ENCODE assay signal across 10 mouse cellular contexts in genomic region chr1:72876111-72876510, GRCm38 (mm10). TPM values are rescaled to one million over a fixed set of nuclear protein-coding genes. Genes with fewer than 3 reads are reported as not detected.
DNase-seq lines count a peak whose midpoint lies in the region; ATAC-seq and TF ChIP-seq lines count a peak whose summit lies in the region.
"Had no signal": no experiment of that assay in that cellular context is flagged by ENCODE, and none has a peak within 500 bp of the region (broad histone marks: within the 10 kb centered on the region; RNA-seq: fewer than 3 reads in every experiment).

No protein-coding gene starts in this region.

- TF ChIP-seq POLR2A in olfactory bulb, adult 2 months (IDR thresholded peaks at IDR 0.05; ENCODE audit: insufficient read depth, low read depth, low read length): no peak

- no peak overlapping the region for H3K9ac ChIP-seq in lung, embryonic 14.5 days
- H3K9ac ChIP-seq: liver, embryonic 14.5 days had no signal

- intact Hi-C loops in gastrocnemius, adult 2 months (cut with DNase I): loop anchor here (5.0 kb wide), 3 partner anchors 171 to 486 kb away; no protein-coding TSS in a partner anchor

- H3K9me3 ChIP-seq in lung, embryonic 14.5 days (ENCODE audit: low read depth, low read length): no peaks in the 10 kb centered on the region

- H3K4me3 ChIP-seq in gastrocnemius, adult 2 months: no peak overlapping the region
- H3K4me3 ChIP-seq in lung, embryonic 14.5 days (ENCODE audit: low read depth, low read length): no peak overlapping the region
- no peak overlapping the region for H3K4me3 ChIP-seq in olfactory bulb, adult 2 months (ENCODE audit: insufficient read depth, low read depth, low read length)

- H3K27me3 ChIP-seq in lung, embryonic 14.5 days (ENCODE audit: insufficient read depth, low read length): peaks cover 14% of the 10 kb centered on the region

- peaks cover 4% of the 10 kb centered on the region; the same call in 1 of the 2 replicates for H3K4me1 ChIP-seq in lung, embryonic 14.5 days (ENCODE audit: insufficient read depth)
- H3K4me1 ChIP-seq in olfactory bulb, adult 2 months (ENCODE audit: control insufficient read depth, insufficient read depth, low read length): peaks cover 23% of the 10 kb centered on the region

- peak; percentile 62 for TF ChIP-seq CTCF in gastrocnemius, adult 2 months (IDR thresholded peaks at IDR 0.05)
- peak; percentile 67 for TF ChIP-seq CTCF in lung, embryonic 14.5 days (IDR thresholded peaks at IDR 0.05; ENCODE audit: low read depth)
- TF ChIP-seq CTCF in olfactory bulb, adult 2 months (IDR thresholded peaks at IDR 0.05; ENCODE audit: insufficient read depth, low read depth, low read length): no peak

- DNase-seq in gastrocnemius, adult 2 months: no peak
- no peak for DNase-seq in gastrocnemius, postnatal 10 days
- peak; percentile 81 for DNase-seq in lung, embryonic 14.5 days
- no peak for DNase-seq in lung, postnatal 14 days
- DNase-seq in cerebellum, postnatal 36 days: peak; percentile 35 to 55
- DNase-seq in right cerebral cortex, adult 18-20 months: no peak
- no peak for DNase-seq in liver

- WGBS in lung, embryonic 14.5 days: 16% methylated on average over 3 of the region's 3 CpGs
- 20% methylated on average over 3 of the region's 3 CpGs for WGBS in olfactory bulb, adult 2 months

- peak overlapping the region; percentile 87 for H3K4me2 ChIP-seq in lung, embryonic 14.5 days

- no peaks in the 10 kb centered on the region for H3K36me3 ChIP-seq in lung, embryonic 14.5 days (ENCODE audit: insufficient read depth)

- no peak overlapping the region for H3K27ac ChIP-seq in gastrocnemius, adult 2 months
- no peak overlapping the region for H3K27ac ChIP-seq in lung, embryonic 14.5 days (ENCODE audit: low read depth)
- H3K27ac ChIP-seq in olfactory bulb, adult 2 months (ENCODE audit: insufficient read depth, low read depth, low read length): peak overlapping the region; percentile 53; the same call in 1 of the 2 replicates
- H3K27ac ChIP-seq: liver, embryonic 14.5 days had no signal

- ATAC-seq in lung, embryonic 14.5 days (ENCODE audit: insufficient read depth): no peak

RNA-seq across cellular contexts. Expression of gene Igfbp5, which starts 1.4 kb away (rescaled TPM):
- 100 to 1,000 TPM; 248 to 267 TPM for total RNA-seq in gastrocnemius, adult 2 months (2021)
- 100 to 1,000 TPM; 306 to 338 TPM for total RNA-seq in gastrocnemius, postnatal 10 days (2021)
- 48.5 and 51.8 TPM in 2 replicates for polyA plus RNA-seq in lung, embryonic 14.5 days (2014; fragmentation: Nextera tagmentation; extraction: Ambion mirVana)
- polyA plus RNA-seq in olfactory bulb, adult 2 months (2012; ENCODE audit: insufficient read depth, insufficient read length, low replicate concordance, missing spikeins): 101 and 111 TPM in 2 replicates

RNA-seq across cellular contexts. Expression of gene Igfbp2, which starts 51.8 kb away (rescaled TPM):
- not detected for total RNA-seq in gastrocnemius, adult 2 months (2021)
- 1 to 10 TPM; 7.0 to 8.3 TPM for total RNA-seq in gastrocnemius, postnatal 10 days (2021)
- polyA plus RNA-seq in lung, embryonic 14.5 days (2014; fragmentation: Nextera tagmentation; extraction: Ambion mirVana): 321 and 352 TPM in 2 replicates
- not detected in 2 replicates for polyA plus RNA-seq in olfactory bulb, adult 2 months (2012; ENCODE audit: insufficient read depth, insufficient read length, low replicate concordance, missing spikeins)
- total RNA-seq: neutrophil, adult 5-6 weeks had no signal

Comparison
In these comparisons a context has a peak if more than half of its experiments do, and no peak if none do; other contexts are left out.
1. DNase-seq: peak in lung, embryonic 14.5 days (single experiment) and cerebellum, postnatal 36 days (2 of 2); none in gastrocnemius, adult 2 months (single experiment), gastrocnemius, postnatal 10 days (single experiment), lung, postnatal 14 days (single experiment), right cerebral cortex, adult 18-20 months (single experiment) and liver (single experiment).
2. RNA of gene Igfbp2, which starts 51.8 kb away (total RNA-seq): 7.0 to 8.3 TPM in gastrocnemius, postnatal 10 days; not detected in gastrocnemius, adult 2 months; every median in the first group is over 4 times any median in the second.